ENCODE assay signal across 10 mouse cellular contexts in the genomic region with DNA sequence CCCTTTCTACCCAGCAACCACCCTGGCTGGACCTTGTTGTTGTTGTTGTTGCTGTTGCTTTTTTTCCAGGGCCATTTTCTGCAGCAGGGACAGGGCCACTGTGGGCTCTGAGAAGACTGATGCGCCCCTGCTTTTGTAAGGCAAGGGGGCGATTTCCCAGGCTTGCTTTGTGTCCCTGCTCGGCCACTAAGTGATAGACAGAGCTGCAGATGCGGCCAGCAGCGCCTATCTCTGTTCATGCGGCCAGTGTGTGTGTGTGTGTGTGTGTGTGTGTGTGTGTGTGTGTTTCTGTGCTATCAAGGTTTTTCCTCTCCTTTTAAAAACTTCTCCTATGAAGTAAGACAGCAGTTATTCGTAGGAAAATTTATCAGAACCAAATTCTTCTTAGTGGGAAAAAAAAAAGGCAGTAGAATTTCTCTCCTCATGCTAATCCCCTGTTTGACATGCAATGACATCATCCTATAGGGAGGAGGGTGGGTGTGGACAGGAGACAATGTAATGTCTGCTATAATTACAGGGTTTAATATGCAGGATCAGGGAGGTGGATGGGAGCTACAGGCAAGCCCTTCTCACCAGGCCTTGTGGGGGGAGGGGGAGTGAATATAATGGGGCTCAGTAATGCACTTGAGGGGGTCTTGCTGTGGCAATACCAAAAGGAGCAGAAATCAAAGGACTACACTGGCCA. TPM values are rescaled to one million over a fixed set of nuclear protein-coding genes. Genes with fewer than 3 reads are reported as not detected.
DNase-seq lines count a peak whose midpoint lies in the region; ATAC-seq and TF ChIP-seq lines count a peak whose summit lies in the region.
"Had no signal": no experiment of that assay in that cellular context is flagged by ENCODE, and none has a peak within 500 bp of the region (broad histone marks: within the 10 kb centered on the region; RNA-seq: fewer than 3 reads in every experiment).

No protein-coding gene starts in this region.

- H3K4me1 ChIP-seq in embryonic facial prominence, embryonic 11.5 days (ENCODE audit: control insufficient read depth, insufficient read depth, low read length), result no peaks in the 10 kb centered on the region
- H3K4me1 ChIP-seq in hindbrain, embryonic 12.5 days, result peaks cover 46% of the 10 kb centered on the region
- H3K4me1 ChIP-seq: liver, embryonic 12.5 days; megakaryocyte, embryonic 14.5 days had no signal

- peak; percentile 41 for DNase-seq in MN1 (ENCODE audit: low spot score)
- peak; percentile 46 for DNase-seq in embryonic facial prominence, embryonic 11.5 days (ENCODE audit: low spot score)
- DNase-seq in left cerebral cortex, adult 9 months (ENCODE audit: low spot score in 2 of 2), result no peak
- DNase-seq in layer of hippocampus, adult 8-10 months (ENCODE audit: low spot score in 2 of 2), result no peak
- no peak for DNase-seq in cerebellum, postnatal 25 days

- TF ChIP-seq POLR2A in myocyte (IDR thresholded peaks at IDR 0.05; ENCODE audit: insufficient read length, low read depth), result no peak

- H3K27me3 ChIP-seq in embryonic facial prominence, embryonic 11.5 days (ENCODE audit: control insufficient read depth, insufficient read depth, low read length), result no peaks in the 10 kb centered on the region
- H3K27me3 ChIP-seq in hindbrain, embryonic 12.5 days, result no peaks in the 10 kb centered on the region
- H3K27me3 ChIP-seq in myocyte (ENCODE audit: control insufficient read depth, insufficient read depth, insufficient read length), result no peaks in the 10 kb centered on the region
- H3K27me3 ChIP-seq: liver, embryonic 12.5 days had no signal

- no peaks in the 10 kb centered on the region; the same call in 1 of the 2 replicates for H3K36me3 ChIP-seq in embryonic facial prominence, embryonic 11.5 days (replicated peaks; ENCODE audit: control insufficient read depth, insufficient read depth, low read depth, low read length)
- peaks cover 27% of the 10 kb centered on the region for H3K36me3 ChIP-seq in hindbrain, embryonic 12.5 days
- H3K36me3 ChIP-seq in myocyte (ENCODE audit: control insufficient read depth, insufficient read depth), result peaks cover 8% of the 10 kb centered on the region
- H3K36me3 ChIP-seq: liver, embryonic 12.5 days had no signal

- H3K4me3 ChIP-seq in embryonic facial prominence, embryonic 11.5 days (ENCODE audit: low read depth, low read length), result no peak overlapping the region
- no peak overlapping the region for H3K4me3 ChIP-seq in hindbrain, embryonic 12.5 days
- no peak overlapping the region for H3K4me3 ChIP-seq in myocyte
- H3K4me3 ChIP-seq: liver, embryonic 12.5 days; megakaryocyte, embryonic 14.5 days had no signal

- H3K9me3 ChIP-seq in embryonic facial prominence, embryonic 11.5 days (replicated peaks; ENCODE audit: control insufficient read depth, low read length), result no peaks in the 10 kb centered on the region
- H3K9me3 ChIP-seq in hindbrain, embryonic 12.5 days (replicated peaks), result no peaks in the 10 kb centered on the region
- H3K9me3 ChIP-seq: liver, embryonic 12.5 days; megakaryocyte, embryonic 14.5 days had no signal

- no peak overlapping the region for H3K4me2 ChIP-seq in embryonic facial prominence, embryonic 11.5 days (ENCODE audit: low read depth, low read length)
- peak overlapping the region; percentile 25 for H3K4me2 ChIP-seq in hindbrain, embryonic 12.5 days (replicated peaks)
- peak overlapping the region; percentile 20 for H3K4me2 ChIP-seq in myocyte (ENCODE audit: low read depth)
- H3K4me2 ChIP-seq: liver, embryonic 12.5 days had no signal

- no peak overlapping the region for H3ac ChIP-seq in myocyte (ENCODE audit: control insufficient read depth, insufficient read length)

- ATAC-seq in embryonic facial prominence, embryonic 11.5 days (replicated peaks; ENCODE audit: insufficient number of reproducible peaks, low FRiP score, low TSS enrichment, low read depth), result 0 out of 2 replicates have a peak, but pooled peaks have one; percentile 64
- peak; percentile 88 for ATAC-seq in hindbrain, embryonic 12.5 days (ENCODE audit: low FRiP score)
- ATAC-seq: intestine, embryonic 16.5 days; liver, embryonic 12.5 days had no signal

- WGBS in embryonic facial prominence, embryonic 11.5 days, result 48% methylated on average over 7 of the region's 7 CpGs
- WGBS in hindbrain, embryonic 12.5 days, result 28% methylated on average over 7 of the region's 7 CpGs

- H3K79me2 ChIP-seq in myocyte (ENCODE audit: control insufficient read depth, insufficient read depth), result peaks cover 94% of the 10 kb centered on the region

- H3K9ac ChIP-seq in embryonic facial prominence, embryonic 11.5 days (replicated peaks; ENCODE audit: low read length), result no peak overlapping the region; the same call in 1 of the 2 replicates
- peak overlapping the region; percentile 35 for H3K9ac ChIP-seq in hindbrain, embryonic 12.5 days
- H3K9ac ChIP-seq: liver, embryonic 12.5 days had no signal

- H3K27ac ChIP-seq in embryonic facial prominence, embryonic 11.5 days (replicated peaks; ENCODE audit: low read depth, low read length), result no peak overlapping the region
- peak overlapping the region; percentile 84 for H3K27ac ChIP-seq in hindbrain, embryonic 12.5 days
- H3K27ac ChIP-seq: liver, embryonic 12.5 days had no signal

TF ChIP-seq in myocyte, 11 proteins besides CTCF, POLR2A, EP300 and RAD21:
- TF ChIP-seq TCF3 (IDR thresholded peaks at IDR 0.05; ENCODE audit: insufficient read length, low read depth) (no peak), E2F4 (IDR thresholded peaks at IDR 0.05; ENCODE audit: insufficient read depth) (no peak), MAX (IDR thresholded peaks at IDR 0.05; ENCODE audit: low read depth) (no peak), USF1 (IDR thresholded peaks at IDR 0.05; ENCODE audit: low read depth) (no peak), REST (IDR thresholded peaks at IDR 0.05; ENCODE audit: insufficient read depth, insufficient read length) (no peak), TCF12 (IDR thresholded peaks at IDR 0.05; ENCODE audit: insufficient read depth, poor library complexity, severe bottlenecking) (no peak), POLR2AphosphoS2 (IDR thresholded peaks at IDR 0.05; ENCODE audit: insufficient read length, low read depth) (no peak), MYOG (IDR thresholded peaks at IDR 0.05; ENCODE audit: control insufficient read depth in 1 of 3, insufficient read depth in 1 of 3, insufficient read length in 2 of 3, low read depth in 2 of 3) (no peak)

RNA-seq across cellular contexts. Expression of a gene that starts 23.6 kb away (rescaled TPM):
- 257 and 308 TPM in 2 replicates for polyA plus RNA-seq in embryonic facial prominence, embryonic 11.5 days (2014; fragmentation: Nextera tagmentation; extraction: Ambion mirVana)
- polyA plus RNA-seq in hindbrain, embryonic 12.5 days (2016; fragmentation: Nextera tagmentation; extraction: Ambion mirVana), result 1,280 and 1,328 TPM in 2 replicates
- 40.6 TPM for polyA plus RNA-seq in myocyte (2012; fragmentation: generic; extraction: Trizol)
- 100 to 1,000 TPM; 617 to 716 (median 673) TPM for total RNA-seq in layer of hippocampus, adult 8-10 months (2022)

Comparison
In these comparisons a context has a peak if more than half of its experiments do, and no peak if none do; other contexts are left out.
1. DNase-seq: peak in MN1 (single experiment) and embryonic facial prominence, embryonic 11.5 days (single experiment); none in left cerebral cortex, adult 9 months (0 of 2), layer of hippocampus, adult 8-10 months (0 of 2) and cerebellum, postnatal 25 days (0 of 2).